Mouse (Mus musculus): ENCODE data around the gene Chd1l.

Chd1l gene

DNA sequence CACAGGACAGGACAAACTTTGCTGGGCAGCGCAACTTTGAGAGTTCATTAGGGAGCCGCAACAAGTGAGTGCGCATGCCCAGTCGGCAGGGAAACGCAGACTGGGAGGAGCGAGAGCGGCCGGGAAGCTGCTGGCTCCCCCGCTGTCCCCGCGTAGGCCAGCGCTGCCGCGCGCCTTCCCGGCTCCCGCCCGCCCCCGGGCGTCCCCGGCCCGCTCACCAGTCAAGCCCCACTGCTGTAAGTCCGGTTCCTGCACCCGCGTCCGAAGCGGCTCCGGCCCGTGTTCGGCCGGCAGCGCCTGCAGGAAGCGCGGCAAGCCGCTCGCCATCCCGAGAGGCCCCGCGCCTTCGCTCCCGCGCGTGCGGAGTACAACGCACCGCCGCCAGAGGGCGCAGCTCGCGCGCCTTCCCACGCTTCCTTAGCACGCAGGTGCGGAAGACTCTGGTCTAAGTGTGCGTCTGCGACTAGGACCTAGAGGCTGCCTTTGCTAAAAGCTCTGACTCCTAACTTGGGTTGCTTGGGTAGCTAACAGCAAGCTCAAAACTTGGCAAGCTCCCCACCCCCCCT lies at the start of gene Chd1l:
Gene Chd1l (minus strand): TSS at position 359 of the 566 bp plus-strand sequence.
- peak; percentile 93 for DNase-seq

DNA sequence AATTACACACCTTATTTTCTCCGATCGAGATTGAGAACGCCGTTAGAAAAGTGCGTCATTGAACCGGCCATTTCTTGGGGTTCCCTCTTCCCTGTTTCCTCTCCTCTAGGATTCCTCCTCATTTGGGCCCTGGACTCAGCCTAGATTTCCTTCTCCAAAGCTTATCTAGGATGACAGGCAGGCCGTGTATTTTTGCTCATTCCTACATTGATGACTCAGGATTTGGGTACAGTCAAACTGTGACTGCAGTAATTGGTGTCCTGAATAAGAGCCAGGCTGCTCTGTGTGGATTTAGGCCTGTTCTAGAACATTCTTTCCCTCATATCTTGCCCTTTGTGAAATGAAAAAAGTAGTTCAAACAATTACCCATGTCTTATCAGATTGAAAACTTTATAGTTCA lies 49.7 kb upstream of the Chd1l start:
- no peak for DNase-seq

DNA sequence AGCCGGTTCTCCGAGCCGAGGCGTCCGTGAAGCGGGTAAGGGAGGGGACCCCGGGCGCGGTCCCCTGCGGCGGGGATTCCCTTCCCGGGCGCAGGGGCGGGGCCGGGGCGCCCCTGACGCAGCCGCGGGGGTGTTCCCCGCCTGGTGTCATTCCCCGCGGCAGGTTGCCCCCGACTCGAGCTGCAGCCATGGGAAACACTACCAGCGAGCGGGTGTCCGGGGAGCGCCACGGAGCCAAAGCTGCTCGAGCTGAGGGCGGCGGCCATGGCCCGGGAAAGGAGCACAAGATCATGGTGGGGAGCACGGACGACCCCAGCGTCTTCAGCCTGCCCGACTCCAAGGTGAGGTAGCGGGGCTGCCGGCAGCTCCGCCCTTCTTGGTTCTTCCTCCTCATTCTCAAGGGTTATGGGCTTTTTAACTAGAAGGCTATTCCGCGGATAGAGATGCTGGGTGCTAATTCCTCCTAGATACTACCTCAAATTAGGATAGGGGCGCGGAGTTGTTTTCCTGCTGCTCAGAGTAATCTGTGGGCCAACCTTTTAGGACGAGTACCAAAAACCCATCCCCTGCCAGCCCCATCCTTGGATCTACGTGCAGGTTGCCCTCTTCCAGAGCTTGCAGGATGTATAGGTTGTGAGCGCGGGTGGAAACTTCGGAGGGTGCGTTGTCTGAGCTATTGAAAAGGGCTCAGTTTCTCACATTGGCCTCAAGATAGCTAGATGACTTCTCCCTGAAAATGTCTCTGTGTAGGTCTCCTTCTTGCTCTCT lies 48.6 kb upstream of the Chd1l start:
- peak; percentile 12 for DNase-seq

DNA sequence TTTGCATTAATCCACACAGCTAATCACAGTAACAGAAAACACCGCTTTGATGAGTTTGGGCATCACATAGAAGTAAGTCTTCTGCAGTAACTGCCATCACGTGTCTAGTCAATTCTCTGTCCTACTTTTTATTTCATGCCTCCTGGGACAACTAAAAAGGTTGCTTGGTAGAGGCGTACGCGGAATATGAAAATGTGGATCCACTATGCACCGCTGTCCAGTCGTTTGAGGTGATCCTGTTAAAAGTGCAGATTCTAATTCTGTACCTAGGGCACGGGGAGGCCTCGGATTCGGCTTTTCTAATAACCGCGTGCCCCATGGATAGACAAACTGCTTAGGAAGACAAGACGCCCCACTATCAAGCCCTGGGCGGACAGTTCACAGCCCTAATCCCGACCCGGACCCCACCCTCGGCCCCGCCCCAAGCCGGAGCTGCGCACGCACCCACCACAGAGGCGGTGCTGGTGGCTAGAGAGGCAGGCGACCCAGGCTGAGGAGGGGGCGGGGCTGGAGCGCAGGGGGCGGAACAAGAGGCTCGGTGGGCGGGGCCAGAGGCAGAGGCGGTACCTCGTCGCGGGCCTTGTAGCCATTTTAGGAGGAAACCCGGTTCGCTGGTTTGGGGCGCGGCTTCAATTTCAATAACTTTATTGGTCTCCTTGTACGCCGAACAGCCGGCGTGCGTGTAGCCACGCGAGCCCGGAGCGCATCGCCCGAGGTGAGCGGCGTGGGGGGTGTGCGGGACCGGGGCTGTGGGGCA lies 47.8 kb upstream of the Chd1l start, which contains the start of gene Prkab2:
Gene Prkab2 (plus strand): TSS at position 539 of the 757 bp plus-strand sequence.
- DNase-seq, result peak; percentile 99

DNA sequence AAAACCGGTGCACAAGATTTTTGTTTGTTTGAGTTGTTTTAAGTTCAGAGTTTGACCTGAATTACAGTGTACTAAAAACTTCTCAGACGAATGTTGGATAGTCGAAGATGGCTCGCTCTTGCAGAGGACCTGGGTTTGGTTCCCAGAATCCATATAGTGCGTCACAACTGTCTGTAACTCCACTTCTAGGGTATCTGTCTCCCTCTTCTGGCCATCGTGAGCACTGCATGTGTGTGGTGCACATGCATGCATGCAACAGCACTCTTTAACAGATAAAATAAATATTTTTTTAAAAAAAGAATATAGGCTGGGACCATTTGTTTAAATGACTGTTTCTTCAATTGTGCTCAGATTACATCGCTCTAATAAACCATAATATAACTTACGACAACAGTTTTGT lies 44.9 kb upstream of the Chd1l start:
- peak; percentile 38 for DNase-seq

DNA sequence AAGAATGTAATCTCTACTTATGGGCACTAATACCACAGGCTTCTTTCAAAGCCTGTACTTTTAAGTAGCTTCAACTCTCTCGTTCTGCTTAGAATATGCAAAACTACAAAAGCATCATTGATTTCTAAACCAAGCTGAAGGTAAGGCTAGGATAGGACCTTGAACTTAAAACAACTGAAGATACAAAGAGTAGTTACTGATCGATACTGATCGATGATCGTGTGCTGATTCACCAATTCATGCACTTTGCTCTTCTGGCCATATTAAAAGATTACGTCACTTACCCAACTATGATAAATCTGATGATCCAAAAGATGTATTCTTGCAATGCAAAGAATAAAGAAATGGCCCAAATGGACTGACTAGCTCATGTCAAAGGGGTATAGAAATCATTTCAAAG lies 43.8 kb upstream of the Chd1l start:
- no peak for DNase-seq

DNA sequence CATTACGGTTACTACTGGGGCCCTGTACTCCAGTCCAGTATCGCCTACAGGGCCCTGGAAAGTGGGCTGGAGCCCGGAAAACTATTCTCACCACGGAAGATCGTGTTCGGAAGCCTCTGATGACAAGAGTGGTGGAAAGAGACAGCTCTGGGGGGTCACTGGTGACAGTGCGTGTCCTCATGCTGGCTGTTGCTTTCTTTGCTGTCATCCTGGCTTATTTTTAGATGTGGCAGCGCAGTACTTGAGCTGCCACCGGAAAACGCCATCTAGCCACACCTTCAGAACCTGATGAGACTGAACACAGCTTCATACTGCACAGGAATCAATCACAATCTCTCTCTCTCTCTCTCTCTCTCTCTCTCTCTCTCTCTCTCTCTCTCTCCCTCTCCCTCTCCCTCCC lies 41.6 kb upstream of the Chd1l start:
- no peak for DNase-seq

DNA sequence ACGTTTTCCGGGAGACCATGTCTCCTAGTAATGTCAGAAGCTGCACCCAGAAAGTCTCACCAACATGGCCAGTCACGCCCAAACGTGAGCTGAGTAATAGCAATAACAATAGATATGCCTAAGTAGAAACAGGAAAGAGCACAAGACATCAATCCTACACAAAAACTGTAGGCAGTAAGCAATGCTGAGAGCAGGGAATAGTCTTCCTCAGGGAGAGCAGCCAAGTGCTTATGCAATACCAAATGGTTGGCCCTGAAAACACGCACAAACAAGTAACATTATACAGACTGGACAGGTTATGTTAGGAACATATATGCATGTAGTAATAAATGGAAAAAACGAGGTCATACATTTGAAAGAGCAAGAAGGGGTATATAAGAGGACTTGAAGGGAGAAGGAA lies 39.5 kb upstream of the Chd1l start:
- DNase-seq, result no peak

DNA sequence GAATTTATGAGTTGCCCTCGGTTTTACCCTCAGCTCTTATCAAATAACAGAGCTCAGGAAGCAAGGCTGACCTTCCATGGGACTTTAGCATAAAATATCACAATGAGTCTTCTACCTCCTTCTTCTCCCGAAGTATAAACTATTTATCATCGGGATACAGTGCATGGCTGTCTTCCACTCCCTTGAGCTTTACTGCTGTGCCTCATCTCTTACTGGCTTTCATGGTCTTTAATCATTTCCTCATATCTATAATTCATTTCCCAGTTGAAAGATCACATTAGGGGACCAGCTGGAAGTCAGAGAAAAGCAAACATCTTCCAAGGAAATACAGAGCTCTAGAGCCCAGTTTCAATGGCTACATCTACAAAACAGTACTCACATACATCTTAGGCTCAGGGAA lies 39.0 kb upstream of the Chd1l start:
- DNase-seq, result no peak

DNA sequence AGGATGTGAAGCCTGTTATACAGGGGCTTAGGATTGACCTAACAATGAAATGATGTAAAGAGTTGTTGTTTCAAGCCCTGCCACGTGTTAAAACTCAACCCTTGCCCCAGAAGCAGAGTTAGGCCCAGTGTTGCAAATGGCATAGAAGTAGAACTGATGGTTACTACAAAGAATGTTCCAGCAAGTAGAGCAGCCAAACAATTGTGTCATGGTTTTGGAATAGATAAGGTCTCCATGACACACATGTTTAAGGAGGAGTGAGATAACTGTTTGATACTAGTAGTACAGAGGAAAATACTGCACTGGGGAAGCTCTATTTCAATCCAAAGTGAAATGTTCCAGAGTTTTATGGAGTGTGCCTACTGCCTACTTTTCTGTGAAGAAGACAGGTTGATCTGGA lies 38.5 kb upstream of the Chd1l start:
- no peak for DNase-seq

DNA sequence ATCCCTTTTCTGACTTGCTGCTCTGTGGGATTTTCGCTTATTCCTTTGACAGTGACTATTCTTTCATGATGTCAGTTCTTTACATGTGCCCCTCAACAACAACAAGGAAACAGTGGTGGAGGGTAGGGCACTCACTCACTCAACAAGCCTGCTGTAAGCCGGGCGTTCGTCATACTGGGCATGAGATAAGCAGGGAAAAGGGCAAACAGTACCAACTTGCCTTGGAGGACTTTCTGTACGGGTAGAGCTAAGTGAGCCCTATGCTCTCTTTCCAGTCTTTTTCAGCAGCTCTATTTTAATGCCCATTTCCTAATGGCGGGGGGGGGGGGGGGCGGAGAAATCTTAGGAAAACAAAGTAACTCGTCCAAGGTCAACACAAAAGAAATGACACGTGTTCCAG lies 32.0 kb upstream of the Chd1l start:
- no peak for DNase-seq

DNA sequence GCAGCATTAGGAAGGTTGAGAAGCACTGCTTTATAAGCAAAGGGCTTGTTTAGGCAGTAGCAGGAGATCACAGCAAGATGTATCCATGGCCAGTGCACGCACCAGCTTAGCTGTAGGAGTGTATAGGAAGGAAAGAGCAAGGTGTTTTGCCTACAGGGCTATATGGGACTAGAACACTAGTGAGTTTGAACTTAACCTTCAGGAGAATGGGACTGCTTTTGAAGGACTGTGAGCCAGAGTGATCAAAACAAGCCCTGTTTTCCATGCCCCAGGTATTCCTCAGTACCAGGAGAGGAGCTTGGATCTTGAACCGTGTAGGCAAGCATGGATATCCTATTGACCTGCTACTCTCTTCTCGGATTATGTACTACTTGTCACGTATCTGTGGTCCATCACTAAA lies 31.4 kb upstream of the Chd1l start:
- DNase-seq, result no peak

DNA sequence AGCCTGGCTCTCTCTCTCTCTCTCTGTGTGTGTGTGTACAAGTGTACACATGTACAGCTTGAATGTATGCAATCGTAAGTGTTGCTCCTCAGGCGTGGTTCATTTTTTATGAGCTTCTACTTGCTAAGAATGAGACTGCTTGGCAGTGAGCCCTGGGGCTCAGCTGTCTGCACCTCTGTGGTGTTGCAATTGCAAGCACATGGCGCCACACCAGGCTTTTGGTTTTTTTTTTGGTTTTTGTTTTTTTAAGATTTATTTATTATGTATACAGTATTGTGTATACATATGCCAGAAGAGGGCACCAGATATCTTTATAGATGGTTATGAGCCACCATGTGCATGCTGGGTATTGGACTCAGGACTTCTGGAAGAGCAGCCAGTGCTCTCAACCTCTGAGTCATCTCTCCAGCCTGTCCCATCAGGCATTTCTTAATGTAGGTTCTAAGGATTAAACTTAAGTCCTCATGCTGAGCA lies 24.3 kb upstream of the Chd1l start:
- peak; percentile 50 for DNase-seq

DNA sequence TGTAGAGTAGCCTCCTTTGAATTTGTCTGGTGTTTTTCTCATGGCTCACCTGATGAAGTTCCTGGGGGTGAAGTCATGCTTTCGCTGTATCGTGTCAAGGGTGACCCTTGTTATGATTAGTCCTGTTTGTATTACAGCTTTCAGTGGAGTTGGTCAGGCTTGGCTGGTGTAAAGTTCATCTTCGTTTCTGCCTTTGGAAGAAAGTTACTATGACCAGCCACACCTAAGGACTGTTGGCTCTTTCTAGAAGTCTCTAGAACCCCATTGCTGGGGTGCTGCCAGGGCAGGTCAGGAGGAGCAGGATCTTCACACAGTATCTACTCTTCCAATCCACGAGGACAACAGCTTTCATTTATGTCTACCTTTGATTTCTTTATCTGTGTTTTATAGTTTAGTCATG lies 23.5 kb upstream of the Chd1l start:
- no peak for DNase-seq

DNA sequence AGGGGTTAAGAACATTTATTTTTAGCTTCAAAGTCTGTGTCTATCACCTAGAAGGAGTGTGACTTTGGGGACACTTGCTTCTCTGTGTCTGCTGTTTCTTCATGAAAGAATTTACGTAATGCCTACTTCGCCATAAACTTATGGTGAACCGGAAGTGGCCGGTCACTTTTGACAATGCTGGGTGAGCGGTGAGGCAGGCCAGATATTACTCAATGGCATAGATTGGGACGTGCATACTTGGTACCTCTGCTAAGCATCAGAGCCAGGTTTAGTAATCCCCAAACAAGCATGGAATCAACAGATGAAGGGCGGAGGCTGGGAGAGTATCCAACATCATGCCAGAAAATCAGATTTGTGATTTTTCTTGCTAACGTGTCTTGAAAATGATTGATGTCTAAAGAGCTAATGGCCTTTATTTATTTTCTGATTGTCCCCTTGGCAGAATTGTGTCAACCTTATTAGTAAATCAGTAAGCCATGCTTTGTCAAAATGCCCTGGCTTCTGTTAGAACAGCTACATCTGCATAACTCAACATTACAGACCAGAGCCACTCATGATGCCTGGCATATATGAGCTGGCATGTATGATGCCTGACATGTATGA lies 21.4 kb upstream of the Chd1l start:
- no peak for DNase-seq

DNA sequence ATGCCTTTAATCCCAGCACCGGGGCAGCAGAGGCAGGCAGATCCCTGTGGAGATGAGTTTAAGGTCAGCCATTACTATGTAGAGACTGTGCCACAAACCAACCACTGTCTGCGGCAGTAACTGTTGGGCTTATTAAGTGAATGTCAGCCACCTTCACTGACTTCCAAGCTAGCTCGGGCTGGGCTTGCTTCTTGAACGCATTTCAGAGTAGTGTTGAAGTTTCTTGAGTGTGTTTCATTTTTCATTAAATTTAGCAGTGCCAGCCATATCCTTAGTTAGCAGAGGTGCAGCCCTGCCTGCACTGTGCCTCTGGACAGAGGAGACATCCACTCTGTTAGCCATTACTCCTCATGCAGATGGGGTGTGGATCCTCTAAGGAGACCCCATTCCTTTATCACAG lies 20.7 kb upstream of the Chd1l start:
- no peak for DNase-seq

DNA sequence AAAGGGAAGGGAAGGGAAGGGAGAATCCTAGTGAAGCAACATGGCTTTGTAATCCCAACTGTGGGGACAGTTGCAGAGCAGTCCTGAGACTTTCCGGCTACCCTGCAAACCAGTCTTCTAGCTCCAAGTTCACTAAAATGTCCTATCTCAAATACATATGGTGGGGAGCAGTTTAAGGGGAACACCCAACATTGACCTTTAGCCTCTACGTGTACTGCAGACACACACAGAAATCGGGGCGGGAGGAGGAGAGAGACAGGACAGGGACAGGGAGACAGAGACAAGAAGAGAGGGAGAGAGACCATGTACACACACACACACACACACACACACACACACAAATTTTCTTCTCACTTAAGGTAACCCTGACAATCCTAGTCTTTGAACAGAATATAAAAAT lies 19.9 kb upstream of the Chd1l start:
- DNase-seq, result no peak

DNA sequence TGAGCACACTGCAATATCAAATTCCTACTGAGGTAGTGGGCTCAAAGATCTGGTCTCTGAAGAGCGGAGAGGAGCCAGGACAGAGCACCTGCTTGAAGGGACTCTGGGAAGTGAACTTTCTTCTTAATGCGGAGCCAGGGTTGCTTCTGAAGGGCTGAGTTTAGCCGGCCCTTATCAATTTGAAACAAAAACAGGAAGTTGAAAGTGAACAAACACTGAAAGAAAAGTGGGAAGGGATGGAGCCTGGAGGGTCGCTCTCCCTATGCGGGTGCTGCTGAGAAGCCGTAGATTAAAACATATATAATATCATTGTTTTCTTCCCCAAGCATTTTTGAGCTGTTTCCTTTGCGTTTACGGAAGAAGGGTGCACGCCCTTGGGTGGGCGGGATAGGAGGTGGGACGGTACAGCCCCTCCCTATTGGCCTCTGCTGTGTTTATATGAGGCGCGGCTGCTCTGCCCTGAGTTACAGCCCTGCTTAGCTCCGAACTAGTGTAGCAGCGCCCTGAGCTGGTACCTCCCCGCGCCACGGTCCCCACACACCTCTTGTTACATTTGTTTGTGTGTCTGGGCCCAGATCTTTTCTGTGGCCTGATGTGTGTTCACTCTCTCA lies 18.5 kb upstream of the Chd1l start, which contains the start of gene Fmo5:
Gene Fmo5 (plus strand): TSS at position 414 of the 611 bp plus-strand sequence.
- DNase-seq, result peak; percentile 87

DNA sequence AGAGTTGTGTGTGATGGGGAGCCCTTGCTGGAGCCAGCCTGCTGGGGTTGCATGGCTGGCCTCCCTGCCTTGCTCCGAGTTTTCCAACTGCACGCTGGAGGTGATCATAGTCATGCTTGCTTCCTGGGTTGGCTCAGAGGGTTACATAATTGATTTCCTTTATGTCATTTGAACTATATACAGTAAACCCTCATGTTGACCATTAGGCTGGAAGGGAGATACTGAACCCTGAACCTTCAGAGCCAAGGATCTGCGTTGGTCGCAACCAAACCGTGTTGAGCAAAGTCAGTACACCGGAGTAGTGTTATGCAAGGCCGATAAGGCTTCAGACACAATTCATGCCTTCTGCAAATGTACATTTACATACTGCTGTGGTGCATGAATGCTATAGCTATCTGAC lies 17.9 kb upstream of the Chd1l start:
- DNase-seq, result no peak

DNA sequence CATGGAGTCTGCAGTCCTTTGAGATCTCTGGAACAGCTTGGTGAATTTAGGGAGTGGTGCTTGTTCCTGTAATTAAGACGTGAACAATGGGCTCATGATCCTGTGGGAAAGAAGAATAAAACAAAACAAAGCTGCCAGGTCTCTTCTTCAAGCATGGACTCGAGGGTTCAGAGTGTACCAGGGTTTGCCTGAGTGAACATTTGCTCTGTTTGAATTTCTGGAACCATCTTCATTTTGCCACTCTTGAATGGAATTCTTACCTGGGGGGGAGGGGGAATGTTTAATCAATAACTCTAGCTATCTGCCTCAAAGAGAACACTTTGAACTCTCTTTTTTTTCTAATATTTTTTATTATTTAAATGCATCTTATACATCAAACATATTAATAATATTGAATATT lies 14.6 kb upstream of the Chd1l start:
- no peak for DNase-seq

DNA sequence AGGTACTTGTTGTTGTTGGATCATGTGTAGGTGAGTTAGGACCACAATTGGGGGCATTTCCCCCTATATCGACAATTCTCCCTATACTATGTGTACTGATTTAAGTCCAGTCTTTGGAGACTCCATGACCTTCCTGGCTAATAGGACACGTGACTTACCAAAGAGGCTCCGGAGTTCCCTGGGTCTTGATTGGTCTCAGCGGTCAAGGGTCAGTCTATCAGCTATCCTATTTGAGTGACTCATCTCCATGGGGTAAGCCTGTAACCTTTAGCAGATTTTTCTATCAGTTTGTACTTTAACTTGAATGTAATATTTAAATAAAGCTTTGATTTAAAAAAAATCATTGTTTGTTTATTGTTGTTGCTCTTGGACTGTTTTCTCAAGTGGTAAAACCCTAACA lies 10.7 kb upstream of the Chd1l start:
- no peak for DNase-seq

DNA sequence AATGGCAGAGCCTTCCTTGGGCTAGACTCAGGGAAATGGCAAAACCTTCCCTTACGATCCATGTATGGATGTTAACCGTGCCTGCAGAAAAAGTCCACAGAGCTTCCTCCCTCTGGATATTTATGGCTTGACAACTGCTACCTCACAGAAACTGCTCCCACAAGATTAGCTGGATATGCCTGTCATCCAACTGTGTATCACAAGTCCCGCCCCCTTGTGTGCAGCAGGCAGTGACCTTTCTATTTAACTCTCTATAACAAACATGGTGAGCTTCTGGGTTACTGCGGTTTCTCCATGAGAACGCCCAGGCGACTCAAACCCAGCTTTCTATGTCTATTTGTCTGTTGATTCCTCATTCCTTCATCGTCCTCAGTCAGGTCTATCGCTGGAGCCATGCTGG lies 7.9 kb upstream of the Chd1l start:
- no peak for DNase-seq

Measured in lung, postnatal 10 days (tissue).